Mouse (Mus musculus): ENCODE data around the gene Gtdc1. TPM values are rescaled to one million over a fixed set of nuclear protein-coding genes. Genes with fewer than 3 reads are reported as not detected.

The Gtdc1 gene
- polyA plus RNA-seq, 1 experiment from 2014 or later: 14.9 TPM

DNA sequence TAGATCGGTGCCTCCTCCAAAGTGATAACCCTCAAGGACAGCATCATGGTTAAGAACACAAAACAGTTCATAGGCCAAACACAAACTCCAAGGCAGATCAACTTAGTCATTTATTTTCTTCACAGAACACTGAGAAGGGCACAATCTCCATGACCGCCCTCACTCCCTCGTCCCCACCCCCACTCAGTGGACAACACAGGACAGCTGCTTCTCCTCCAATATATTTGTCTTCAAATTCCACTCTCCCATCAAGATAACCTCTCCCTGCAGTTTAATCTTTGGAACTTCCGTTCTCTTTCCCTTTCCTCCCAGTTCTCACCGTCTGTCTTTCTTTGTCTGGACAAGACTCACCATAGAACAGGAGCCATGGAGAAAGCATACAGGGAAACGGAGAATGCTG is 378.1 kb downstream of the Gtdc1 start:
- no peaks in the 10 kb centered on the region for H3K4me1 ChIP-seq
- 92% methylated on average over 6 of the region's 6 CpGs for WGBS
- H3K27me3 ChIP-seq: no peaks in the 10 kb centered on the region
- H3K4me2 ChIP-seq (replicated peaks): no peak overlapping the region
- no peak for ATAC-seq (ENCODE audit: insufficient number of reproducible peaks, low FRiP score, low TSS enrichment, low read depth)
- H3K9me3 ChIP-seq (replicated peaks): no peaks in the 10 kb centered on the region
- H3K4me3 ChIP-seq (replicated peaks): no peak overlapping the region
- no peak overlapping the region for H3K9ac ChIP-seq
- no peak overlapping the region for H3K27ac ChIP-seq (replicated peaks)
- no peaks in the 10 kb centered on the region for H3K36me3 ChIP-seq

DNA sequence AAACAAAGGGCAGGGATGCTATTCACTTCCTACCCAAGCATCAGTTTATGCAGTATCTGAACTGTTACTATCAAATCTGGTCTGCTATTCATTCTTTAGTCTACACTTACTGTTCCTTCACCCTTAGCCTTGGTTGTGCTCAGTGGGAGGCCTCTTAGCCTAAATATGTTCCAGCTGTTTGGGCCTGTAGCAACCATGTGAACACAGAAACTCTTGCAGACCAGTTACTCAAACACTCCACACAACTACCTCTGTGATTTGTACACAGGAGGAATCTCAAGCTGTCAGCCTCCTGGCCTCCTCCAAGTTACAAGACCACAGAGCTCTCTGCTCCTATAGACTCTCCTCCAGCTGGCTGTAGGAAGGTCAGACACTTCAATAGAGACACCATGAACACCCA is 384.7 kb downstream of the Gtdc1 start:
- Histone ChIP-seq H3K27me3 (no peaks in the 10 kb centered on the region), H3K4me1 (no peaks in the 10 kb centered on the region), H3K27ac (replicated peaks) (no peak overlapping the region), H3K9ac (no peak overlapping the region), H3K4me2 (replicated peaks) (no peak overlapping the region), H3K9me3 (replicated peaks) (no peaks in the 10 kb centered on the region), H3K4me3 (replicated peaks) (no peak overlapping the region), H3K36me3 (no peaks in the 10 kb centered on the region)
- no peak for ATAC-seq (ENCODE audit: insufficient number of reproducible peaks, low FRiP score, low TSS enrichment, low read depth)

DNA sequence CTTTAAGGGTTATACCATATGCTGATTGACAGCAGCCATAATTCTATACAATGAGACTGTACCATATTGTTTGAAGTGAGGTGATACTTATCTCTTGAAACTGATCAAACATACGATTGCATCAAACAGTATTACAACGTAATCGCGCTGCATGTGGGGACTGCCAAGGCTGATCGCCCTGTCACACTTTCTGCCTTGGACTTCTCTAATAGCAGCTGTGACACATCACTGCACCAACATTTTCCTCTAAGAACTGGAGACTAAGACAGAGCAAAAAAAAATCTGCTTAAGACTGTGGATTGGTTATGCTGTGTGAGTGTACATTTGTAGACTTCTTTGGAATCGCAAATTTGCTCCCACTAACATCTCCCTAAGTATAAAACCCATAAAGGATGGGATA is 385.7 kb downstream of the Gtdc1 start:
- Histone ChIP-seq H3K27me3 (no peaks in the 10 kb centered on the region), H3K27ac (replicated peaks) (no peak overlapping the region), H3K4me1 (no peaks in the 10 kb centered on the region), H3K9me3 (replicated peaks) (no peaks in the 10 kb centered on the region), H3K9ac (no peak overlapping the region), H3K36me3 (no peaks in the 10 kb centered on the region), H3K4me2 (replicated peaks) (no peak overlapping the region), H3K4me3 (replicated peaks) (no peak overlapping the region)
- no peak for ATAC-seq (ENCODE audit: insufficient number of reproducible peaks, low FRiP score, low TSS enrichment, low read depth)
- 89% methylated on average over 6 of the region's 6 CpGs for WGBS

DNA sequence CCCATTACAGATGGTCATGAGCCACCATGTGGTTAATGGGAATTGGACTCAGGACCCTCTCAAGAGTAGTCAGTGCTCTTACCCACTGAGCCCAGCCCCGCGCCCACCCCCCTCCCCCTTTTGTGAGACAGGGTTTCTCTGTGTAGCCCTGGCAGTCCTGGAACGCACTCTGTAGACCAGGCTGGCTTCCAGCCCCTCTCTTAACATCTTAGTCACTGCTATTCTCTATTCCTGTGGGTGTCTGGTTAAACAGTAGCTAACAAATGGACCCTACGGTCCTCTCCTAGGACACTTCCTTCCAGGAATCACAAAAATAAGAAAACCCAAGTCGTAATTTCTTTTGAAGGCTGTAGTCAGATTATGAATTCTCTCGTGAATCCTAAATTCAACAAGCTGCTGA is 386.6 kb downstream of the Gtdc1 start:
- H3K4me1 ChIP-seq: no peaks in the 10 kb centered on the region
- H3K27me3 ChIP-seq: no peaks in the 10 kb centered on the region
- H3K4me2 ChIP-seq (replicated peaks): no peak overlapping the region
- H3K36me3 ChIP-seq: no peaks in the 10 kb centered on the region
- H3K9ac ChIP-seq: no peak overlapping the region
- H3K4me3 ChIP-seq (replicated peaks): no peak overlapping the region
- H3K9me3 ChIP-seq (replicated peaks): no peaks in the 10 kb centered on the region
- 86% methylated on average over 6 of the region's 6 CpGs for WGBS
- ATAC-seq (ENCODE audit: insufficient number of reproducible peaks, low FRiP score, low TSS enrichment, low read depth): no peak
- no peak overlapping the region for H3K27ac ChIP-seq (replicated peaks)

DNA sequence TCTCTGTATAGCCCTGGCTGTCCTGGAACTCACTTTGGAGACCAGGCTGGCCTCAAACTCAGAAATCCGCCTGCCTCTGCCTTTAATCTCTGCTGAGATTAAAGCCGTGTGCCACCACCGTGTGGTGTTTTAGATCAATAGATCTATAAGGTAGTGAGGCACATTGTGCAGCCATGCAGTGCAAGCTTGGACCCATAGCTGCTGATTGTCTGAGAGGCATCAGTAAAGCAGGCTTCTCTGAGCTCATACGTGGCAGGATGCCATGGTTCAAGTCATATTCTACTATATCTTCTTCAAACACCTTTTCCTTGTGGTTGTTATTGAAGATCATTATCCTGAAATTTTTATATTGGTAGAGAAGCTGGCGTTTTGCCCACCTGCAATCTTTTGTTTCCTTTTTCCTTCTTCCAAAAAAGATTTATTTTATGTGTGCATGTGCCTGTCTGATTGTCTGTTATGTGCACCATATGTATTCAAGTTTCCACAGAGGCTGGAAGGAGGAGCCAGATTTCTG is 388.3 kb downstream of the Gtdc1 start:
- Histone ChIP-seq H3K4me2 (replicated peaks) (no peak overlapping the region), H3K9me3 (replicated peaks) (no peaks in the 10 kb centered on the region), H3K4me3 (replicated peaks) (no peak overlapping the region), H3K27me3 (no peaks in the 10 kb centered on the region), H3K4me1 (no peaks in the 10 kb centered on the region), H3K36me3 (no peaks in the 10 kb centered on the region), H3K27ac (replicated peaks) (no peak overlapping the region), H3K9ac (no peak overlapping the region)
- 79% methylated on average over 5 of the region's 5 CpGs for WGBS
- ATAC-seq (ENCODE audit: insufficient number of reproducible peaks, low FRiP score, low TSS enrichment, low read depth): no peak

DNA sequence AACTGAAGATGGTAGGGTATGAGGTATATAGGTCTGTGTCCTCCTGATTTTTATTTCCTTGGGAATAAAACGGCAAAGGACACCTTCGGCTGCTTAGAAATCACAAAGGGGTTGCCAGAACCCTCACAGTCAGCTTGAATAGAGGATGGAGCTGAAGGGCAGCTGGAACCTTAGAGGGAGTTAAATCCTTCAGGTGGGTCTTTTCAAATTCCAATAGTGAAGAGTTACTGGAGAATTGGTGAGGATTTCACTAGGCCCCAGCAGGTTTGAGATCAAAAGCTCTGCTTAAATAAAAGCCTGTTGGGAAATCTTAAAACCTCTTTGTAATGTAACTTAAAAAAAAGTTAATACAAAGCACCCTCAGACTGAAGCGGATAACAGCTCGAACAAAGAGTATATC is 389.3 kb downstream of the Gtdc1 start:
- H3K36me3 ChIP-seq: no peaks in the 10 kb centered on the region
- no peak overlapping the region for H3K4me3 ChIP-seq (replicated peaks)
- H3K4me1 ChIP-seq: no peaks in the 10 kb centered on the region
- no peak overlapping the region for H3K9ac ChIP-seq
- H3K9me3 ChIP-seq (replicated peaks): no peaks in the 10 kb centered on the region
- H3K27ac ChIP-seq (replicated peaks): no peak overlapping the region
- 56% methylated on average over 4 of the region's 4 CpGs for WGBS
- ATAC-seq (ENCODE audit: insufficient number of reproducible peaks, low FRiP score, low TSS enrichment, low read depth): no peak
- H3K4me2 ChIP-seq (replicated peaks): no peak overlapping the region
- H3K27me3 ChIP-seq: no peaks in the 10 kb centered on the region

DNA sequence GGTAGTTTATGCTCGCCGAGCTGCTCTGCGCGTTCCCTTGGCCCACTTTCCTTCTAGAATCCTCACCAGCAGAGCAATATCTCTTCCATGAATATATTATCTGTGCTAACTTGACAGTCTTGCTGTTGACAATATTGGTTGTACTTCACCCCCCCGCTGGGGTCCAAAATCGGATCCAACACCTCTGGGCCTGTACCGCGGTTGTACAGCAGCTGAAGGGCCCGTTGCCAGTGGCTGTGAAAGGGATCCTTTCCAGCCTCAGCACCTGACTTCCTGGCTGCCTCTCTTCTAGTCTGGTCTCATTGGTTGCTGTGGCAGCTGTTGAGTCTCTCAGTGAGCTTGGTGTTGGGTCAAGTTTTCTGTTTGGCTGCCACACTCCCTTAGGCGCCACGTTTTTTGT is 391.7 kb downstream of the Gtdc1 start:
- Histone ChIP-seq H3K9ac (no peak overlapping the region), H3K36me3 (no peaks in the 10 kb centered on the region), H3K27ac (replicated peaks) (no peak overlapping the region), H3K9me3 (replicated peaks) (no peaks in the 10 kb centered on the region), H3K4me2 (replicated peaks) (no peak overlapping the region), H3K27me3 (no peaks in the 10 kb centered on the region), H3K4me3 (replicated peaks) (no peak overlapping the region), H3K4me1 (no peaks in the 10 kb centered on the region)
- 89% methylated on average over 11 of the region's 11 CpGs for WGBS
- ATAC-seq (ENCODE audit: insufficient number of reproducible peaks, low FRiP score, low TSS enrichment, low read depth): no peak

DNA sequence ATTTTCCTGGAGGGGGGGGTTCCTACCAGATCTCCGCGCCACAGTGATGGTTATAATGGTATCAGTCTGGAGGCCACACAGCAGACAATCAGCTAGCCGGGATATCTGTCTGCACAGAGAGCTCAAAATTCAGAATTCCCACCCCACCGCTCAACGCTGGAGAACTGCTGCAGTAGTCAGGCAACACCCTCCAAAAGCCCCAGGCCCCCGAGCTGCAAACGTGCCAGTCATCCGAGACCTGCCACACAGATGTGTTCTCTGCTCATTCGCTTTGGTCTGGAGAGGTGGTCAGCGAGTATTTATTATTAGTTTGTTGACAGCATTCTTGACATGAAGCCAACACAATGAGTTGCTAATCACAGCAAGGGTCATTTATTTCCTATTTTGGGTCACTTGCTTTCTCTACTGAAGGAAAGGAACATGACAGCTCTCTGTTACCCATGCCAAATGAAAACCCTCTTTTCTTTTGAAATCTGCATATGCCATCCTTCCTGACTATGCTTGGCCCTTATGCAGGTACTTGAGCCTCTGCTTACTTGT is 392.3 kb downstream of the Gtdc1 start:
- no peaks in the 10 kb centered on the region for H3K27me3 ChIP-seq
- no peaks in the 10 kb centered on the region for H3K36me3 ChIP-seq
- 69% methylated on average over 10 of the region's 10 CpGs for WGBS
- H3K9me3 ChIP-seq (replicated peaks): no peaks in the 10 kb centered on the region
- H3K4me2 ChIP-seq (replicated peaks): no peak overlapping the region
- H3K27ac ChIP-seq (replicated peaks): no peak overlapping the region
- no peaks in the 10 kb centered on the region for H3K4me1 ChIP-seq
- H3K9ac ChIP-seq: no peak overlapping the region
- no peak for ATAC-seq (ENCODE audit: insufficient number of reproducible peaks, low FRiP score, low TSS enrichment, low read depth)
- no peak overlapping the region for H3K4me3 ChIP-seq (replicated peaks)

DNA sequence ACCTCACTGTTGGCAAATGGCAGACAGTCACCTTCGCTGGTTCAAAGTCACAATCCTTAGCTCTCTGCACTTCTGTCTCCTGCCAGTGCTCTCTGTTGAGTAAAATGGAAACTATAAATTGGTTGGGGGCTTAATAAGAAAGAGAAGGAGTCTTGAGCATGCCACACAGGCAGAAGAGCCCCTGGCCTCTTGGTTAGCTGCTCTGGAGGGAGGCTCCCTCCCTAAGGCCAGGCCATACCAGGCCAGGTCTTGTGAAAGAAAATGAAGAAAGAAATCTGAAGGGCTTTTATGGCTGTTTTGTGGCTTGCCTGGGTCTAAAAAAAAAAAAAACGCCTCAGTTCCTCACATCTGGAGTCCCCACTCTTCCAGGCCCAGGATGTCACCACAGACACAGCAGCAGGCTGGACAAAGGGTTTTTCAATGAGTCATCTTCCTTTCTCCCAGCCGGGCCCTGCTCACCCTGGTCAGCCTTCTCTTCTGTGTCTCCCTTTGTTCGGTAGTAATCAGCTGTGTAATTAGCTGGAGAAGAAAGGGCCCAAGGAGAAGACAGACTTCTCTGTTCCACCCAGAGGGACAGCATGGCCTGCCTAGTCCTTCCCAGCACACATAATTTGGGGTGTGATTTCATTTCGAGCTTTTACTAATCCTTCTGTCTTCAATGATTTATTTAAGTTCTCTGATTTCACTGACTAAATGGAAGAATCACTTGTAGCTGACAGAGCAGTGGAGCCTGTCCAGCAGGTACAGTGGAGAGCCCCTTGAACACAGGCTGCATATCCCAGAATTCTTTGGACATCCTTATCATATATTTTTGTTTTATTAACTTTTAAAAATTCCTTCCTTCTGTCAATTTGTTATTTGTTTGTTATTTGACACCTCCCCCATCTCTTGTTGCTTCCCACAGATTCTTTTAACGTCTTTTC is 401.1 kb downstream of the Gtdc1 start:
- Histone ChIP-seq H3K9me3 (replicated peaks) (no peaks in the 10 kb centered on the region), H3K27ac (replicated peaks) (no peak overlapping the region), H3K4me1 (no peaks in the 10 kb centered on the region), H3K9ac (no peak overlapping the region), H3K36me3 (no peaks in the 10 kb centered on the region), H3K4me3 (replicated peaks) (no peak overlapping the region), H3K27me3 (no peaks in the 10 kb centered on the region), H3K4me2 (replicated peaks) (no peak overlapping the region)
- ATAC-seq (ENCODE audit: insufficient number of reproducible peaks, low FRiP score, low TSS enrichment, low read depth): no peak
- 29% methylated on average over 6 of the region's 6 CpGs for WGBS

DNA sequence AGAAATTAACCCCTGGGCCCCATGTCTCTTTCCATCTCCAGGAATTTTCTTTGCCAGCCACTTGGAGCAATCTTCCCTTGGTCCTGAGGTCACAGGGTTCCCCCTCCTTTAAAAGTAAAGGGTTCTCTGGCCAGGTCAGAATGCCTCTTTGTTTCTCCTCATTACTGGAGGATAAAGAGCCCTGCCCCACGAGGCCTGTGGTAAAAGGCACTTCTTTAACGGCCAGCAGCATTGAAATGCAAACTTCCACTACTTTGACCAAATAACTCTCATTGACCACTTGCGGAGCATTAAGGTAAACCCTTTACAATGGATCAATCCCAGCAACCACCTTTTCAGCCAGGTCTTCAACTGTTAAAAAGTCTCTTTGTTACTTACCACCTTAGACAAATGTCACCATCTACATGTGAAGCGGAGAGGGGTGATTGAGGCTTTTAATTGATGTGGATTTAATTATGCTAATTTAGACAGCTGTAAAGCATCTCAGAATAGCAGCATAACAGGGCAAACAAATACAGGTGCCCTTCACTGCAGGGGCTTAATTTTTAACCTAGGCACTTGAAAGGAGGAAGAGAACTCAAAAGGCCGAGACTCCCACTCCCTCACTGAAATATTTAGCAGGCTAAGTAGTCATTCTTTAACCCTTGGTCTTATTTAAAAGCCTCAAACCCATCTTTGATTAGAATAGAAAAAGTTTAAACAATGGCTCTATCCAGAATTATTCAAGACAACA is 402.1 kb downstream of the Gtdc1 start:
- H3K36me3 ChIP-seq: no peaks in the 10 kb centered on the region
- no peak for ATAC-seq (ENCODE audit: insufficient number of reproducible peaks, low FRiP score, low TSS enrichment, low read depth)
- no peaks in the 10 kb centered on the region for H3K27me3 ChIP-seq
- H3K4me1 ChIP-seq: no peaks in the 10 kb centered on the region
- no peak overlapping the region for H3K9ac ChIP-seq
- H3K27ac ChIP-seq (replicated peaks): no peak overlapping the region
- H3K4me3 ChIP-seq (replicated peaks): no peak overlapping the region
- 62% methylated on average over 5 of the region's 5 CpGs for WGBS
- H3K9me3 ChIP-seq (replicated peaks): no peaks in the 10 kb centered on the region
- no peak overlapping the region for H3K4me2 ChIP-seq (replicated peaks)

DNA sequence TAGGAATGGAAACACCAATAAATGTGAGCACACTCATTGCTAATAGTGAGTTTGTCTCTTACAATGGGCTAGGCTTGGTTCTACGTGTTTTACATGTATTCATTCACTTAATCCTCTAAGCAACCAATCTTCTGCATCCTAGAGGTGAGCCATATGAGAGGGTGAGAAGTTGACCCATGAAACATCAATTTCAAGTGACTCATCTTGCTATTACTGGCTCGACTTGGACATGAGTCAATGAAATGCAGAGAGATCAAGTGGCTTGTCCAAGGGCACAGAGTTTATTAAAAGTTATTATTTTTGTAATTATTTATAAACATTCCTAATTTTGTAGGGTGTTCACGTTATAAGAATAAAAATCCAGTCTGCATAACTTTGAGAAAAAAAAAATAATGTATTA is 408.2 kb downstream of the Gtdc1 start:
- Histone ChIP-seq H3K4me2 (replicated peaks) (no peak overlapping the region), H3K9me3 (replicated peaks) (no peaks in the 10 kb centered on the region), H3K4me1 (no peaks in the 10 kb centered on the region), H3K27me3 (no peaks in the 10 kb centered on the region), H3K4me3 (replicated peaks) (no peak overlapping the region), H3K27ac (replicated peaks) (no peak overlapping the region), H3K36me3 (no peaks in the 10 kb centered on the region), H3K9ac (no peak overlapping the region)
- WGBS: 73% methylated on average over 3 of the region's 3 CpGs
- no peak for ATAC-seq (ENCODE audit: insufficient number of reproducible peaks, low FRiP score, low TSS enrichment, low read depth)

Data from embryonic facial prominence, embryonic 15.5 days (tissue).